Mouse (Mus musculus) CH12.LX (cell line): Measurements from ENCODE around the gene Nid2. TPM values are rescaled to one million over a fixed set of nuclear protein-coding genes. Genes with fewer than 3 reads are reported as not detected.

Experiments
- DNase-seq: peaks from one replicate; pipeline ENCODE4 v3.0.0-alpha.2; 2013; ENCODE audit errors: extremely low read depth
- H3K27ac ChIP-seq: 2 replicates; pipeline ENCODE4 v1.5.1; 2012; ENCODE audit warnings: low read depth, mild to moderate bottlenecking, control low read depth, moderate library complexity; ENCODE audit not compliant: insufficient read depth
- H3K27me3 ChIP-seq: replicated peaks from 2 replicates; pipeline ENCODE3; 2012; ENCODE audit warnings: inconsistent platforms
- H3K36me3 ChIP-seq, 2 experiments: replicated peaks in 1 of 2; 2 replicates each; pipeline versions ENCODE3 to v1.6.1; 2012; ENCODE audit warnings: inconsistent platforms in 1 of 2, low read length in 1 of 2, mild to moderate bottlenecking in 1 of 2, mixed read lengths in 1 of 2, moderate library complexity in 1 of 2; ENCODE audit not compliant: control insufficient read depth in 1 of 2, insufficient read depth in 1 of 2
- H3K4me1 ChIP-seq, 2 experiments: 2 replicates each; pipeline ENCODE4 v1.6.1; 2012; ENCODE audit warnings: inconsistent platforms in 1 of 2, moderate library complexity in 1 of 2; ENCODE audit not compliant: insufficient read depth in 2 of 2, control insufficient read depth in 1 of 2
- H3K4me2 ChIP-seq: 2 replicates; pipeline ENCODE4 v1.6.1; 2012; ENCODE audit warnings: low read depth, mild to moderate bottlenecking, control low read depth; ENCODE audit not compliant: poor library complexity, insufficient read depth, severe bottlenecking
- H3K4me3 ChIP-seq, 3 experiments: fragments of 150-350 bp in 1 of 3; sonication (generic) in 1 of 3; replicated peaks in 1 of 3; 2 replicates each; pipeline versions ENCODE3 to v1.5.1; 2011 to 2012; ENCODE audit warnings: low read depth in 2 of 3, low read length in 2 of 3, mild to moderate bottlenecking in 2 of 3, moderate library complexity in 2 of 3, control low read depth in 1 of 3, improper control_type of control experiment in 1 of 3, inconsistent platforms in 1 of 3, mixed read lengths in 1 of 3; ENCODE audit not compliant: poor library complexity in 1 of 3
- H3K79me2 ChIP-seq: replicated peaks from 2 replicates; pipeline ENCODE4 v1.6.1; 2012; ENCODE audit warnings: mild to moderate bottlenecking, moderate library complexity; ENCODE audit not compliant: control insufficient read depth, poor library complexity, insufficient read depth, severe bottlenecking; ENCODE audit errors: extremely low read depth
- H3K9ac ChIP-seq: 2 replicates; pipeline ENCODE4 v1.6.1; 2012; ENCODE audit warnings: low read depth, mild to moderate bottlenecking, control low read depth, moderate library complexity; ENCODE audit not compliant: insufficient read depth
- H3K9me3 ChIP-seq: replicated peaks from 2 replicates; pipeline ENCODE3; 2012; ENCODE audit warnings: low read length, inconsistent platforms, mixed read lengths
- CHD2 ChIP-seq: IDR thresholded peaks from 2 replicates; pipeline ENCODE4 v1.6.1; 2011; ENCODE audit warnings: low read length, improper control_type of control experiment
- CTCF ChIP-seq, 2 experiments: IDR thresholded peaks in 1 of 2; conservative IDR thresholded peaks in 1 of 2; 2 replicates each; pipeline ENCODE4 v1.5.1; 2011 to 2012; ENCODE audit warnings: low read depth in 2 of 2, low read length in 2 of 2, improper control_type of control experiment in 1 of 2, inconsistent platforms in 1 of 2, mild to moderate bottlenecking in 1 of 2, moderate library complexity in 1 of 2
- ETS1 ChIP-seq: conservative IDR thresholded peaks from 2 replicates; pipeline ENCODE4 v1.6.1; 2012; ENCODE audit warnings: low read depth, mild to moderate bottlenecking, inconsistent platforms, low read length, improper control_type of control experiment, moderate library complexity
- GABPA ChIP-seq: IDR thresholded peaks from 2 replicates; pipeline ENCODE4 v1.6.1; 2012; ENCODE audit warnings: low read depth, low read length, improper control_type of control experiment, inconsistent platforms; ENCODE audit not compliant: insufficient replicate concordance
- HCFC1 ChIP-seq: IDR thresholded peaks from 2 replicates; pipeline ENCODE4 v1.6.1; 2012; ENCODE audit warnings: low read depth, mild to moderate bottlenecking, inconsistent platforms, low read length, improper control_type of control experiment
- IRF4 ChIP-seq: IDR thresholded peaks from 2 replicates; pipeline ENCODE4 v1.6.1; 2014; ENCODE audit warnings: low read depth, mild to moderate bottlenecking, inconsistent platforms, low read length, improper control_type of control experiment
- KAT2A ChIP-seq: IDR thresholded peaks from 2 replicates; pipeline ENCODE4 v1.6.1; 2012; ENCODE audit warnings: low read length, improper control_type of control experiment, inconsistent platforms; ENCODE audit not compliant: insufficient replicate concordance
- MAFK ChIP-seq: IDR thresholded peaks from 2 replicates; pipeline ENCODE4 v1.6.1; 2011; ENCODE audit warnings: low read length, improper control_type of control experiment; ENCODE audit not compliant: insufficient replicate concordance
- SIN3A ChIP-seq: IDR thresholded peaks from 2 replicates; pipeline ENCODE4 v1.6.1; 2012; ENCODE audit warnings: low read length, improper control_type of control experiment, inconsistent platforms
- dilution Hi-C: fragments of 300-500 bp; cut with MboI; formaldehyde crosslinking; loops from 2 replicates; pipeline ENCODE4 v1.14.3; 2020; ENCODE audit warnings: low sequenced_read_pairs; ENCODE audit not compliant: extremely low pct_unique_long_range_greater_than_20kb, extremely low pct_ligation_motif_present
- in situ Hi-C: fragments of 300-500 bp; cut with MboI; formaldehyde crosslinking; loops from 3 replicates; pipeline ENCODE4 v1.14.3; 2019; ENCODE audit warnings: low sequenced_read_pairs, low pct_ligation_motif_present, low pct_unique_long_range_greater_than_20kb, mixed read lengths
- polyA plus RNA-seq: library from polyadenylated mRNA; unstranded; fragments of >175 nt; gene quantifications from 2 replicates; pipeline ENCODE4 v1.2.1, GENCODE M21; 2012; ENCODE audit warnings: low read depth; ENCODE audit not compliant: insufficient read length
- total RNA-seq, 2 experiments: library from RNA; depleted of rRNA; stranded (reverse); fragments of 300-350 nt in 1 of 2; fragments of >200 nt in 1 of 2; gene quantifications; 2 replicates each; pipeline ENCODE4 v1.2.3; 2012 to 2014

Nid2 gene
- total and polyA plus RNA-seq, 3 experiments = 0.58 to 2.1 (median 1.3) TPM

- no peak overlapping the region for H3K4me3 ChIP-seq
- dilution Hi-C loops (no loop called here), in situ Hi-C loops (no loop called here)
- H3K36me3 ChIP-seq = no peaks in the 10 kb centered on the region
- no peaks in the 10 kb centered on the region for H3K9me3 ChIP-seq
- H3K9ac ChIP-seq = no peak overlapping the region
- H3K4me1 ChIP-seq = peaks cover 2 to 11% of the 10 kb centered on the region in 2 experiments; a peak in 1 of 4 replicates
- DNase-seq = no peak
- H3K4me2 ChIP-seq = no peak overlapping the region
- no peaks in the 10 kb centered on the region for H3K27me3 ChIP-seq
- no peak overlapping the region for H3K27ac ChIP-seq
- TF ChIP-seq KAT2A = no peak
- TF ChIP-seq GABPA = no peak
- TF ChIP-seq MAFK = no peak
- TF ChIP-seq HCFC1 = no peak
- no peak for TF ChIP-seq IRF4
- no peak for TF ChIP-seq SIN3A
- no peaks in the 10 kb centered on the region for H3K79me2 ChIP-seq
Observed at GRCm38 (mm10) chr14:19738094-19738843, 12.8 kb upstream of the Nid2 start.

- Histone ChIP-seq H3K4me2 (no peak overlapping the region), H3K9ac (no peak overlapping the region), H3K36me3 (no peaks in the 10 kb centered on the region), H3K79me2 (no peaks in the 10 kb centered on the region), H3K27me3 (no peaks in the 10 kb centered on the region), H3K4me1 (peaks cover 0 to 6% of the 10 kb centered on the region in 2 experiments; a peak in 1 of 4 replicates), H3K27ac (no peak overlapping the region), H3K4me3 (no peak overlapping the region), H3K9me3 (no peaks in the 10 kb centered on the region)
- in situ Hi-C loops (no loop called here), dilution Hi-C loops (no loop called here)
- TF ChIP-seq IRF4 = no peak
- 0 out of 4 replicates have a peak, but pooled peaks of 1 of the 2 experiments have one; percentile 7 for TF ChIP-seq CTCF (conservative IDR thresholded peaks at IDR 0.05 in 1 of 2, IDR thresholded peaks at IDR 0.05 in 1 of 2; ENCODE audit: low read depth in 2 of 2, low read length in 2 of 2)
- DNase-seq = no peak
Observed at GRCm38 (mm10) chr14:19739416-19740146, 11.5 kb upstream of the Nid2 start.

- in situ Hi-C loops = no loop called here
- dilution Hi-C loops = no loop called here
- Histone ChIP-seq H3K9me3 (no peaks in the 10 kb centered on the region), H3K27ac (no peak overlapping the region), H3K9ac (no peak overlapping the region), H3K79me2 (no peaks in the 10 kb centered on the region), H3K27me3 (no peaks in the 10 kb centered on the region), H3K4me3 (no peak overlapping the region), H3K4me1 (peaks cover 0 to 6% of the 10 kb centered on the region in 2 experiments; a peak in 1 of 4 replicates), H3K4me2 (no peak overlapping the region), H3K36me3 (no peaks in the 10 kb centered on the region)
- no peak for DNase-seq
- TF ChIP-seq CHD2 = no peak
- no peak for TF ChIP-seq ETS1
- TF ChIP-seq IRF4 = no peak
- no peak for TF ChIP-seq HCFC1
Observed at GRCm38 (mm10) chr14:19740147-19740738, 10.8 kb upstream of the Nid2 start.
